In genomic region chr2:129904753-129905152, GRCm38 (mm10) we compare ENCODE assay signal across 9 mouse cellular contexts.
DNase-seq lines count a peak whose midpoint lies in the region; ATAC-seq lines count a peak whose summit lies in the region.
"Had no signal": no experiment of that assay in that cellular context is flagged by ENCODE, and none has a peak within 500 bp of the region (broad histone marks: within the 10 kb centered on the region; RNA-seq: fewer than 3 reads in every experiment).

No protein-coding gene starts in this region.

- no peak overlapping the region for H3K9ac ChIP-seq in forebrain, embryonic 14.5 days (ENCODE audit: low read length)
- no peak overlapping the region for H3K9ac ChIP-seq in forebrain, embryonic 13.5 days
- H3K9ac ChIP-seq in midbrain, embryonic 14.5 days (replicated peaks; ENCODE audit: low read length), result no peak overlapping the region
- no peak overlapping the region for H3K9ac ChIP-seq in midbrain, embryonic 15.5 days
- H3K9ac ChIP-seq: midbrain, embryonic 12.5 days had no signal

- 45% methylated on average over 7 of the region's 7 CpGs for WGBS in forebrain, embryonic 14.5 days
- WGBS in forebrain, embryonic 13.5 days, result 41% methylated on average over 7 of the region's 7 CpGs
- 47% methylated on average over 7 of the region's 7 CpGs for WGBS in midbrain, embryonic 14.5 days
- WGBS in midbrain, embryonic 15.5 days, result 46% methylated on average over 7 of the region's 7 CpGs

- peak; percentile 70 for DNase-seq in forebrain, embryonic 14.5 days (ENCODE audit: low spot score)
- DNase-seq in midbrain, embryonic 14.5 days, result peak; percentile 72
- peak; percentile 23 for DNase-seq in cerebellum, adult 8-10 months
- peak; percentile 52 for DNase-seq in kidney, postnatal 10 days
- DNase-seq in retina, adult 2 months (ENCODE audit: low read depth, low spot score), result peak; percentile 28
- no peak for DNase-seq in spleen, postnatal 36 days (ENCODE audit: low spot score in 2 of 2)

- H3K9me3 ChIP-seq in forebrain, embryonic 14.5 days (replicated peaks; ENCODE audit: control insufficient read depth, low read length), result no peaks in the 10 kb centered on the region
- H3K9me3 ChIP-seq in forebrain, embryonic 13.5 days (replicated peaks), result no peaks in the 10 kb centered on the region
- H3K9me3 ChIP-seq in midbrain, embryonic 14.5 days (ENCODE audit: control insufficient read depth, low read length), result no peaks in the 10 kb centered on the region
- no peaks in the 10 kb centered on the region for H3K9me3 ChIP-seq in midbrain, embryonic 15.5 days
- H3K9me3 ChIP-seq: midbrain, embryonic 12.5 days had no signal

- H3K27ac ChIP-seq in forebrain, embryonic 14.5 days (ENCODE audit: low read depth, low read length), result no peak overlapping the region
- no peak overlapping the region for H3K27ac ChIP-seq in forebrain, embryonic 13.5 days
- no peak overlapping the region for H3K27ac ChIP-seq in midbrain, embryonic 14.5 days (replicated peaks; ENCODE audit: low read depth, low read length)
- no peak overlapping the region for H3K27ac ChIP-seq in midbrain, embryonic 15.5 days
- H3K27ac ChIP-seq: midbrain, embryonic 12.5 days had no signal

- no peak for ATAC-seq in forebrain, embryonic 14.5 days
- ATAC-seq in forebrain, embryonic 13.5 days, result no peak
- ATAC-seq in midbrain, embryonic 14.5 days (ENCODE audit: low FRiP score, low TSS enrichment), result no peak
- ATAC-seq in midbrain, embryonic 15.5 days (replicated peaks), result no peak

- H3K4me3 ChIP-seq in forebrain, embryonic 14.5 days (ENCODE audit: low read depth, low read length), result no peak overlapping the region
- H3K4me3 ChIP-seq in forebrain, embryonic 13.5 days, result no peak overlapping the region
- H3K4me3 ChIP-seq in midbrain, embryonic 14.5 days (replicated peaks; ENCODE audit: low read depth, low read length), result no peak overlapping the region
- no peak overlapping the region for H3K4me3 ChIP-seq in midbrain, embryonic 15.5 days
- H3K4me3 ChIP-seq: midbrain, embryonic 12.5 days had no signal

- no peaks in the 10 kb centered on the region for H3K27me3 ChIP-seq in forebrain, embryonic 14.5 days (replicated peaks; ENCODE audit: control insufficient read depth, insufficient read depth, low read length)
- no peaks in the 10 kb centered on the region; the same call in 1 of the 2 replicates for H3K27me3 ChIP-seq in forebrain, embryonic 13.5 days
- peaks cover 14% of the 10 kb centered on the region; the same call in 1 of the 2 replicates for H3K27me3 ChIP-seq in midbrain, embryonic 14.5 days (ENCODE audit: control insufficient read depth, insufficient read depth, low read length)
- no peaks in the 10 kb centered on the region for H3K27me3 ChIP-seq in midbrain, embryonic 15.5 days (replicated peaks)

- no peaks in the 10 kb centered on the region for H3K36me3 ChIP-seq in forebrain, embryonic 14.5 days (ENCODE audit: control insufficient read depth, insufficient read depth, low read length)
- H3K36me3 ChIP-seq in forebrain, embryonic 13.5 days (ENCODE audit: poor library complexity, severe bottlenecking), result no peaks in the 10 kb centered on the region
- H3K36me3 ChIP-seq in midbrain, embryonic 14.5 days (ENCODE audit: control insufficient read depth, insufficient read depth, low read length), result no peaks in the 10 kb centered on the region
- H3K36me3 ChIP-seq in midbrain, embryonic 15.5 days (replicated peaks), result no peaks in the 10 kb centered on the region
- H3K36me3 ChIP-seq: midbrain, embryonic 12.5 days had no signal

- no peak overlapping the region for H3K4me2 ChIP-seq in forebrain, embryonic 14.5 days (ENCODE audit: low read length)
- H3K4me2 ChIP-seq in forebrain, embryonic 13.5 days, result no peak overlapping the region
- H3K4me2 ChIP-seq in midbrain, embryonic 14.5 days (ENCODE audit: low read length), result no peak overlapping the region
- H3K4me2 ChIP-seq in midbrain, embryonic 15.5 days, result no peak overlapping the region
- H3K4me2 ChIP-seq: midbrain, embryonic 12.5 days had no signal

- H3K4me1 ChIP-seq in forebrain, embryonic 14.5 days (ENCODE audit: control insufficient read depth, insufficient read depth, low read length), result peaks cover 6% of the 10 kb centered on the region; the same call in 1 of the 2 replicates
- peaks cover 13% of the 10 kb centered on the region for H3K4me1 ChIP-seq in forebrain, embryonic 13.5 days
- peaks cover 8% of the 10 kb centered on the region for H3K4me1 ChIP-seq in midbrain, embryonic 14.5 days (ENCODE audit: control insufficient read depth, insufficient read depth, low read length)
- peaks cover 15% of the 10 kb centered on the region for H3K4me1 ChIP-seq in midbrain, embryonic 15.5 days

Comparison
In these comparisons a context has a peak if more than half of its experiments do, and no peak if none do; other contexts are left out.
1. DNase-seq: peak in forebrain, embryonic 14.5 days (single experiment), midbrain, embryonic 14.5 days (single experiment), cerebellum, adult 8-10 months (single experiment), kidney, postnatal 10 days (single experiment) and retina, adult 2 months (single experiment); none in spleen, postnatal 36 days (0 of 2).